Mouse (Mus musculus): ENCODE results near the gene Kl. TPM values are rescaled to one million over a fixed set of nuclear protein-coding genes. Genes with fewer than 3 reads are reported as not detected.

Gene Kl
- total and polyA plus RNA-seq, 3 experiments, result 0.16 TPM; not detected in 2

DNA sequence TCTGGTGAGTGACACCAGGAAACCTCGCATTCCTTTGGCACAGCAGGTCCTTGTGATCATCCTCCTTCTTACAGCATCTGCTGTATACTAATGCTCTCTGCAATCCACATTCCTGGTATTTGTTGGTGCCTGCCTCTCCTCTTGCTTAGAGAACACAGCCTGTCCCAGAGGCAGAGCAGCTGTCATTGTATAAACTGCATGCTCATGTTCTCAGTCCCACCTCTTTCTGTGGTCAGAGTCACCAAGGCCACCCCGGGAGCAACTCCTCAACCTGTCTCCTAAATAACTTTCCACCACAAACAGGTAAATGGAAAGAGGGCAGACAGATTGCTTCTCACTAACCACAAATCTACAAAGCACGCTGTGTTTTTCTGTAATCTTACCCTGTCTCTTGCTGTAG is 18.1 kb downstream of the Kl start:
- Histone ChIP-seq H3K4me1 (ENCODE audit: insufficient read depth, low read depth, low read length) (no peaks in the 10 kb centered on the region), H3K27me3 (ENCODE audit: insufficient read depth, low read length) (no peaks in the 10 kb centered on the region), H3K9me3 (replicated peaks) (peaks cover 21% of the 10 kb centered on the region), H3K4me3 (ENCODE audit: low read depth, low read length) (no peak overlapping the region), H3K36me3 (replicated peaks) (no peaks in the 10 kb centered on the region)
- no peak for DNase-seq (ENCODE audit: low spot score)
- ATAC-seq (ENCODE audit: extremely low read depth, insufficient number of reproducible peaks, low FRiP score, poor library complexity, severe bottlenecking), result no peak
- TF ChIP-seq GATA1 (IDR thresholded peaks at IDR 0.05; ENCODE audit: borderline replicate concordance, low read length) (no peak), CTCF (IDR thresholded peaks at IDR 0.05; ENCODE audit: low read depth, low read length) (no peak), POLR2AphosphoS5 (IDR thresholded peaks at IDR 0.05; ENCODE audit: insufficient replicate concordance, low read depth, low read length) (no peak), GATA2 (IDR thresholded peaks at IDR 0.05; ENCODE audit: borderline replicate concordance, low read depth, low read length) (no peak), TAL1 (conservative IDR thresholded peaks at IDR 0.05; ENCODE audit: low read depth, low read length) (no peak)

DNA sequence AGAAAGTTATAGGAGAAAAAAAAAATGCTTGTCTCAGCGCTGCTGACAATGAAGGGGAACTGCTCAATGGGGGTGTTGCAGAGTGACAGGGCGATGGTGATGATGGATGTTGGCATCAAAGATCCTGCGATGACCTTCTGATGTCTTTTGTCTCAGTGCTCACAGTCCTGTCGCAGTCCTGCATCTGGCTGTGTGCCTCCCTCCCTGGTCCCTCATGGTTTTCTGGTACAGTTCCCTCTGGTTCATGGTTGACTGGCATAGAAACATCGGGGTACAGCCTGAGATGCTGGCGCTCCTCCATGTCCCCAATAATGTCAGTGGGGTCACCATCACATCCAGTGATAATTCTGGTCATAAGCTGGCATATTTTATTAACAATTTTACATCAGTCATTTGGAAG is 18.7 kb downstream of the Kl start:
- no peaks in the 10 kb centered on the region for H3K27me3 ChIP-seq (ENCODE audit: insufficient read depth, low read length)
- no peak overlapping the region for H3K4me3 ChIP-seq (ENCODE audit: low read depth, low read length)
- DNase-seq (ENCODE audit: low spot score) (no peak), ATAC-seq (ENCODE audit: extremely low read depth, insufficient number of reproducible peaks, low FRiP score, poor library complexity, severe bottlenecking) (no peak)
- H3K36me3 ChIP-seq (replicated peaks), result no peaks in the 10 kb centered on the region
- peaks cover 21% of the 10 kb centered on the region for H3K9me3 ChIP-seq (replicated peaks)
- no peak for TF ChIP-seq TAL1 (conservative IDR thresholded peaks at IDR 0.05; ENCODE audit: low read depth, low read length)
- no peak for TF ChIP-seq CTCF (IDR thresholded peaks at IDR 0.05; ENCODE audit: low read depth, low read length)
- TF ChIP-seq GATA2 (IDR thresholded peaks at IDR 0.05; ENCODE audit: borderline replicate concordance, low read depth, low read length), result no peak
- TF ChIP-seq POLR2AphosphoS5 (IDR thresholded peaks at IDR 0.05; ENCODE audit: insufficient replicate concordance, low read depth, low read length), result no peak
- no peak for TF ChIP-seq GATA1 (IDR thresholded peaks at IDR 0.05; ENCODE audit: borderline replicate concordance, low read length)
- H3K4me1 ChIP-seq (ENCODE audit: insufficient read depth, low read depth, low read length), result no peaks in the 10 kb centered on the region

DNA sequence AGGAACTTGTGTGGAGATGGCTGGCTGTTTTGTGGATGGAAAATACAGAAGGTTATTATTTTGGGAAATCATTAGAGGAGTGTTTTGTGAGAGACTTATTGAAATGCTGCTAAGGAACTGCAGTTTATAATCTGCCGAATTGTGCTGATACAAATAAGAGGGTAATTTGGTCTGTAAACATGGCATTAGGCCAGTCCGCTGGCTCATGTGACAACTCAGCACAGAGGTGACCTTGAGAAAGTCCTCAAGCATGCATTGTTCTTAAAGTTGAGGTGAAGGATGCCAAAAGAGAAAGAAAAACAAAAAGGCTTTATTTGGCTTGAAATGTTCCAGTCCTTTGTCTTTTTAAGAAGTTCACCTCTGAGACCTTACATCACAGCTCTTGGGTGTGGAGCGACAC is 21.8 kb downstream of the Kl start:
- TF ChIP-seq GATA1 (IDR thresholded peaks at IDR 0.05; ENCODE audit: borderline replicate concordance, low read length), result no peak
- H3K27me3 ChIP-seq (ENCODE audit: insufficient read depth, low read length), result no peaks in the 10 kb centered on the region
- H3K36me3 ChIP-seq (replicated peaks), result no peaks in the 10 kb centered on the region
- ATAC-seq (ENCODE audit: extremely low read depth, insufficient number of reproducible peaks, low FRiP score, poor library complexity, severe bottlenecking), result no peak
- no peak for DNase-seq (ENCODE audit: low spot score)
- no peaks in the 10 kb centered on the region for H3K4me1 ChIP-seq (ENCODE audit: insufficient read depth, low read depth, low read length)
- peaks cover 18% of the 10 kb centered on the region for H3K9me3 ChIP-seq (replicated peaks)
- H3K4me3 ChIP-seq (ENCODE audit: low read depth, low read length), result no peak overlapping the region

DNA sequence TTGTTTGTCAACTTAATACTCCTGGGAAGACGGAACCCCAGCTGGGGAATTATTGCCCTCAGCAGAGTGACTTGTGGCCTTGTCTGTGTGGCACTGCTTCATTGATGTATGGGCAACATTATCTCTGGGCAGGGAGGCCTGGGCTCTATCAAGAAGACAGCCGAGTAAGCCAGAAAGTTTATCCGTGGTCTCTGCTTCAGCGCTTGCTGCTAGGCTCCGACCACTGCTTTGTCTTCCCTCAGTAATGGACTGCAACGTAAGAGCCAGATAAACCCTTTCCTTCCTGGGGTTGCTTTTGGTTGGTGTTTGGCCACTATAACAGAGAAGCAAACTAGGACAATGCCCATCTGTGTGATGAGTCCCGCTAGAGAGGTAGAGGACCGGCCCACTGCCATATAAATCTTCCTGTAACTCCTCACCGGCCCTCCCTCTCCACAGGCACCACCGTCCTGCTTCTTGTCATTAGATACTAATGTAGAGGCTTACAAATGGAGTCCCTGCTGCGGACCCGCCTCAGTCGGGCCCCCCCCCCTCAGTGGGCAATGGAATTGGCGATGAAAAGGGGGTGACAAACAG is 25.1 kb downstream of the Kl start:
- Histone ChIP-seq H3K4me3 (ENCODE audit: low read depth, low read length) (no peak overlapping the region), H3K9me3 (replicated peaks) (peaks cover 13% of the 10 kb centered on the region), H3K36me3 (replicated peaks) (no peaks in the 10 kb centered on the region), H3K27me3 (ENCODE audit: insufficient read depth, low read length) (no peaks in the 10 kb centered on the region), H3K4me1 (ENCODE audit: insufficient read depth, low read depth, low read length) (no peaks in the 10 kb centered on the region)
- no peak for DNase-seq (ENCODE audit: low spot score)
- ATAC-seq (ENCODE audit: extremely low read depth, insufficient number of reproducible peaks, low FRiP score, poor library complexity, severe bottlenecking), result no peak
- TF ChIP-seq POLR2AphosphoS5 (IDR thresholded peaks at IDR 0.05; ENCODE audit: insufficient replicate concordance, low read depth, low read length) (no peak), GATA1 (IDR thresholded peaks at IDR 0.05; ENCODE audit: borderline replicate concordance, low read length) (no peak), TAL1 (conservative IDR thresholded peaks at IDR 0.05; ENCODE audit: low read depth, low read length) (no peak), CTCF (IDR thresholded peaks at IDR 0.05; ENCODE audit: low read depth, low read length) (no peak), GATA2 (IDR thresholded peaks at IDR 0.05; ENCODE audit: borderline replicate concordance, low read depth, low read length) (no peak)

DNA sequence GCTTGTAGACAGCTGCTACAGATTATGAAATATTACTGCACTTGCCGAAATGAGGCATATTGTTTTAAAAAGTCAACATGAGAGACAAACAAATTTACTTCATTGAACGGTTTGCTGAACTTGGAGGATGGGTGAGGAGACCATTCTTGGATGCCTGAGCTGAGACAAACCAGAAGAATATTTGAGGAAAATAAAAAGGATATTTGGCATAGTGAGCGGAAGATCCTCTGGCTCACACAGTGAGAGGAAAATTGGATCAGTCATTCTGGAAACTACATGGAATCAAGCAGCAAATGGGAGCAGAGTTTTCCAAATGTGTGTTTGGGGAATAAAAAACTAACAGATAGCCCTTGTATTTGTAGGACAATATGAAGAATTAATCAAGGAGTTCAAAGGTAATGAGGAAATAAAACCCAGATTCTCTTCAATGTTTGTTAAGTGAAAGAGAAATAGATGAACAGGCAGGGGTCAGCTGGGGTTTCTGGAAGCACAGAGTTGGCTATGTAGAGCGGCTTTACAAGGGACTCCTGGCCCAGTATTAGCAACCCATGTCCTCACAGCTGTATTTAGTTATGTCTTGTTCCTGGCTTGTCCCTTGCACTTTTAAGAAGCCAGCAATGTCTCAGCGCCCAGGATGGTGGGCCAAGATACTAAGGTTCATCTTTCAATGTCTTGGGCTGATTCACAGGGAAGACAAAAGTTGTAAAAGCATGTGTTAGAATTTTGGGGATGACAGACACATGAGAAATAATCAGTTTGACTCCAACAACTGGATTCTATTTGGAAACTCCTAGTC is 27.1 kb downstream of the Kl start:
- no peaks in the 10 kb centered on the region for H3K4me1 ChIP-seq (ENCODE audit: insufficient read depth, low read depth, low read length)
- DNase-seq (ENCODE audit: low spot score), result no peak
- TF ChIP-seq TAL1 (conservative IDR thresholded peaks at IDR 0.05; ENCODE audit: low read depth, low read length) (no peak), CTCF (IDR thresholded peaks at IDR 0.05; ENCODE audit: low read depth, low read length) (no peak), GATA2 (IDR thresholded peaks at IDR 0.05; ENCODE audit: borderline replicate concordance, low read depth, low read length) (no peak), POLR2AphosphoS5 (IDR thresholded peaks at IDR 0.05; ENCODE audit: insufficient replicate concordance, low read depth, low read length) (no peak), GATA1 (IDR thresholded peaks at IDR 0.05; ENCODE audit: borderline replicate concordance, low read length) (no peak)
- H3K4me3 ChIP-seq (ENCODE audit: low read depth, low read length), result no peak overlapping the region
- ATAC-seq (ENCODE audit: extremely low read depth, insufficient number of reproducible peaks, low FRiP score, poor library complexity, severe bottlenecking), result no peak
- H3K27me3 ChIP-seq (ENCODE audit: insufficient read depth, low read length), result no peaks in the 10 kb centered on the region
- H3K9me3 ChIP-seq (replicated peaks), result peaks cover 21% of the 10 kb centered on the region
- no peaks in the 10 kb centered on the region for H3K36me3 ChIP-seq (replicated peaks)

DNA sequence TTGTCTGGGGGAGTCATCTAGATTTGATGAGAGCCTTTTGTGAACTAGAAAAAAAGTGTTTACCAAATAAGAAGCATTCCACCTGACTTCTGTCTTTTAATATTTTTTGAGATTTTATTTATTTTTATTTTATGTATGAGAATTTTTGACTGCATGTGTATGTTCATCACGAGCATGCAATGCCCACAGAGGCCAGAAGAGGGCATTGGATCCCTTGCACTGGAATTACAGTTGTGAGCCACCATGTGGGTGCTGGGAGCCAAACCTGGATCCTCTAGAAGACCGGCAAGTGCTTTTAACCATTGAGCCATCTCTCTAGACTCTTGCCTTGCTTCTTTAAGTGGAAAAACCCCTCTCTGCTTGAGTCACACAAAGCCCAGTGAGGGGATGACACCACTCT is 29.7 kb downstream of the Kl start:
- H3K4me1 ChIP-seq (ENCODE audit: insufficient read depth, low read depth, low read length), result no peaks in the 10 kb centered on the region
- H3K9me3 ChIP-seq (replicated peaks), result peaks cover 24% of the 10 kb centered on the region
- DNase-seq (ENCODE audit: low spot score) (no peak), ATAC-seq (ENCODE audit: extremely low read depth, insufficient number of reproducible peaks, low FRiP score, poor library complexity, severe bottlenecking) (no peak)
- TF ChIP-seq CTCF (IDR thresholded peaks at IDR 0.05; ENCODE audit: low read depth, low read length) (no peak), POLR2AphosphoS5 (IDR thresholded peaks at IDR 0.05; ENCODE audit: insufficient replicate concordance, low read depth, low read length) (no peak), GATA1 (IDR thresholded peaks at IDR 0.05; ENCODE audit: borderline replicate concordance, low read length) (no peak), GATA2 (IDR thresholded peaks at IDR 0.05; ENCODE audit: borderline replicate concordance, low read depth, low read length) (no peak), TAL1 (conservative IDR thresholded peaks at IDR 0.05; ENCODE audit: low read depth, low read length) (no peak)
- H3K27me3 ChIP-seq (ENCODE audit: insufficient read depth, low read length), result no peaks in the 10 kb centered on the region
- H3K36me3 ChIP-seq (replicated peaks), result no peaks in the 10 kb centered on the region
- H3K4me3 ChIP-seq (ENCODE audit: low read depth, low read length), result no peak overlapping the region

Measured in G1E (cell line).